Mouse (Mus musculus) cerebellum, adult 2 months (tissue): ENCODE results near the gene Natd1.

Source experiments
- CTCF ChIP-seq: fragments of 200-500 bp; IDR thresholded peaks from 2 replicates; pipeline ENCODE4 v1.5.1; 2011; ENCODE audit warnings: low read depth, mild to moderate bottlenecking, control low read depth, low read length, moderate library complexity, borderline replicate concordance; ENCODE audit not compliant: insufficient read depth
- POLR2A ChIP-seq: fragments of 200-500 bp; IDR thresholded peaks from 2 replicates; pipeline ENCODE4 v1.6.1; 2011; ENCODE audit warnings: low read length, control low read depth, borderline replicate concordance; ENCODE audit not compliant: insufficient read depth

GRCm38 (mm10) chr11:60873101-60873500 is 41.4 kb downstream of the Natd1 start:
- TF ChIP-seq CTCF (no peak), POLR2A (no peak)
